Mouse (Mus musculus): ENCODE results near the gene Fmn2. TPM values are rescaled to one million over a fixed set of nuclear protein-coding genes. Genes with fewer than 3 reads are reported as not detected.

Fmn2 gene
- total RNA-seq, 2 experiments from 2014 or later: 62.8 to 76.8 TPM

DNA sequence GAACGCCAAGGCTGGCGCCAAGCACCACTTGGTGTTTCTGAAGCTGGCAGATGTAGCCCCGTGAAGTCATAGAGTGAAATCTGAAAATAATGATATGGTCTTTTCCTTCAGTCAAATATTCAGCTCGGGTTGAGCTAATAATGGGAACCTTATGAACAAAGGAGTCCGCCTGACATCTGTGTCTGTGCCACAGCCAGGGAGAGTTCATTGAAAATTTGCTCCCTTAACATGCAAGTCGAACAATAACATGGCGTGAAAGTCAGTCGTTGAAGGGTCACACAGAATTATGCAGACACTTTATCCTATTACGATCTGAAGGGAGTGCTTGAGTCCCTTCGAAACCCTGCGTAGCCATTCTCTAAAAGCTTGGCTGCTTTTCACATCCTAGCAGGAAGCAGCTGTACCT lies 147.8 kb downstream of the Fmn2 start:
- H3K27ac ChIP-seq: no peak overlapping the region
- no peak for DNase-seq (ENCODE audit: low spot score in 2 of 2)
- H3K4me3 ChIP-seq: no peak overlapping the region
- TF ChIP-seq CTCF (conservative IDR thresholded peaks at IDR 0.05): no peak

DNA sequence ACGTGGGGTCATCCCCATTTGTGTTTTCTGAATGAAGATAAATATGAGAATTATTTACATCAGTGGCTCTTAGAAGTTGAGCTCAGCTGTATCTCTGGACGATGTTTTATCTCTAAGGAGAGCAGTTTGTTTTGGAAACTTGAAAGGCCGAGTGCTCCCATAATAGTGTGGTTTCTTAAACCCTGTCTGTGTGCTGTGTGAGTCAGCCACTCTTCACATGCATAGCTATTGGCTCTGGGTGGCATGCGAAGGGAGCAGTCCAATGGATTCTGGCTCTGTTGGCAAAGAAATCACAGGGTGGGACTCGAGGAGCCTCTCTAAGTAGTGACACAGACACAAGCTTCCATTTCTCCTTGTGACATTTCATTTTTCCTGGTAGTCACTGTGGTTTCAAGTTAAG lies 152.9 kb downstream of the Fmn2 start:
- no peak overlapping the region for H3K27ac ChIP-seq
- no peak for DNase-seq (ENCODE audit: low spot score in 2 of 2)
- H3K4me3 ChIP-seq: no peak overlapping the region
- no peak for TF ChIP-seq CTCF (conservative IDR thresholded peaks at IDR 0.05)

DNA sequence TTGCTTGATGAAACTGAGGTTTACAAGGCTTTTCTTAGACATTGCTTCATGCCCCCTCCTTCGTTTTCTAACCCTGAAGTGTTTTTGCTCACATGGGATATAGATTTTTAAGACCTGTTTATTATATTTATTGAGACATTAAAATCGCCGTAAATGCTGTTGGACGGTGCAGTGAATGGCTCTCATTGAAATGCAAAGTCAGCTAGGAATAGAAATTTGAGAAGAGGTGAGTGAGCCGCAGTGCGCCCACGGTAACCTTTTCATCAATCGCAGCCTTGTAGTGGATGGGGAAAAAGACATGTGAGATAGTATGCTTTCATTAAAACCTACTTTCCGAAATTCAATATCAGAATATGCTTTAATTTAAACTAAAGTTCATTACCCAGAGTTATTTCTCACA lies 153.7 kb downstream of the Fmn2 start:
- TF ChIP-seq CTCF (conservative IDR thresholded peaks at IDR 0.05): no peak
- Histone ChIP-seq H3K4me3 (no peak overlapping the region), H3K27ac (no peak overlapping the region)
- no peak for DNase-seq (ENCODE audit: low spot score in 2 of 2)

DNA sequence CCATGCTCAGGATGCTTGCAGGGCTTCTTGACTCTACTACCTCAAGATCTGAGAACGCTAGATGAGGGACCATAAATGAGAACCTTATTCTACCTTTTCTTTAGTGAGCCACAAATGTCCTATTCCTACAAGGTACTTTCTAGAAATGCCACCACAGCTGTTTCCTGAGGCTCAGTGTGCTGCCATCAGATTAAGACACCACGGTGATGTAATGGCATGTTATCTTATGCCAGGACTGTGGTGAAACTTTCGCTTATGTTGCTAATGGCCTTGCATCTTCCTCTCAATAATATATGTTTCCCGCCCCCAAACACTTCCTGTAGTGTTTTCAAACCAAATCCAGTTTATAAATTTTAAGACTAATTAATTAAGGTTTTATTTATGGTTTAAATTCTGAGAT lies 154.9 kb downstream of the Fmn2 start:
- H3K4me3 ChIP-seq: no peak overlapping the region
- no peak for TF ChIP-seq CTCF (conservative IDR thresholded peaks at IDR 0.05)
- no peak overlapping the region for H3K27ac ChIP-seq
- DNase-seq (ENCODE audit: low spot score in 2 of 2): no peak

DNA sequence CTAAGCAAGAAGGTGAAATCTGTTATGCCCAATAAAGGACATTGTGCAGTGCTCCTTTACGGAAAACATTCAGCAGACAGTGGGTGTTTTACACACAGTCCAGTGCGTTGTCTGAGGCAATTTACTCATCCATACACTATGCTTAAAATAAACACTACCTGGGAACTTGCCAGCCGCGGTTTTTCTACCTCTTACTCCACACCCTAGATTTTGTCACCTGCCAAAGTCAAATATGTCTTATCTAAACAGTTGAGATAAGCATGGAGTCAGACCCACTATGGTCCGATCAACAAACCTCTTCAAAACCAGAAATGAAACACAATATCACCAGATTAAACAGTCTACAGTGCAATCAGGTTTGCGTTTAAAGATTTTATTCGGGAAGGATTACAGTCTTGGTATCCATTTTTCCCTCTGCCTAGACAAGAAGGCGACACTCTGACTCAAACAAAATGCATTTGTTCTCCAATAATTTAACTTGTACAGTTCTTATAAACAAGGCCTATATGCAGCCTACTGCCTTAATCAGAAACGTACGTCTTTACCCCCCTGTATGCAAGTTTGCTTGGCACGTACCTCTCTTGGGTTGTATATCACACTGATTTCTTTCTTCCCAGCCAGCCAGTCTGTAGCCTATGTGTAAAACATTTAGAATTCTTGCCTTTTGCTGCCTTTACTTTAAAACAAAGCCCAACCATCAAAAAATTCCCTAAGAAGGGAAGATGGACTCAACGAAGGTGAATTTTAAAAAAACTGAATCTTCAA lies 158.0 kb downstream of the Fmn2 start:
- DNase-seq (ENCODE audit: low spot score in 2 of 2): no peak
- Histone ChIP-seq H3K4me3 (no peak overlapping the region), H3K27ac (no peak overlapping the region)
- no peak for TF ChIP-seq CTCF (conservative IDR thresholded peaks at IDR 0.05)

DNA sequence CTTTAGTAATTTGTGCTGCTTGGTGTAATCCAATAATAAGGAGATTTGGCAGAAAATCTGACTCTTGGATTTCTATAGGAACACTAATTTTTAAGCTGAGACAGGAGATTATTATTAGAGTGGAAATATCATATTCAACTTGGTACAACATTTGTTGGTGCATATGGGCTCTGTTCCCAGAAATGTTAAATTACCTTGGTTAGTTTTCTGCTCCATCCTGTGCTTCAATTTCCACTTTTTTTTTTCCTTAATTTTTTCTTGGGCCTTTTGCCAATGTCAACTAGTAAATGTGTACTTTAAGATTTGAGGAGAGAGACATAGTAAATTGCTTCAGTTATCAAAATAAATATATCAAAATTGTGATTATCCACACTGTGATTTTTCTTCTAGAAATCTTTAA lies 163.5 kb downstream of the Fmn2 start:
- DNase-seq (ENCODE audit: low spot score in 2 of 2): no peak
- H3K4me3 ChIP-seq: no peak overlapping the region
- TF ChIP-seq CTCF (conservative IDR thresholded peaks at IDR 0.05): no peak
- H3K27ac ChIP-seq: no peak overlapping the region

DNA sequence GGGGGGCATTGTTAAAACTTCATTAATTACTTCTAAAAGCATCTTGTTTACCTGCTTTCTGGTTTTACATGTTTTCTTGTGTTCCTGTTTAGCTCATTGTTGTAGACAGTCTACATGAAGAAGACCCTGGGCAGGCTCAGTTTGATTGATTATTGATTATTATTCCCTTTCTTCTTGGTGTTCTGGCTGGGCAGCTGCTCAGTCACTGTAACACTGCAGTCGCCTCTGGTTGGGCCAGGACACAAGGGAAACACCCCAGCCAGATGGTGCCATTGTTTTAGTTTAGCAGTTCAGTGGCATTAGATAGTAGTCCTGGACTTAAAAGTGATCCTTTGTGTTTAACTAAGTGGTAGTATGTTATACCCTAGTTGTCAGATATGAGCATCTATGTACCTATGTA lies 167.5 kb downstream of the Fmn2 start:
- Histone ChIP-seq H3K27ac (no peak overlapping the region), H3K4me3 (no peak overlapping the region)
- no peak for TF ChIP-seq CTCF (conservative IDR thresholded peaks at IDR 0.05)
- DNase-seq (ENCODE audit: low spot score in 2 of 2): no peak

DNA sequence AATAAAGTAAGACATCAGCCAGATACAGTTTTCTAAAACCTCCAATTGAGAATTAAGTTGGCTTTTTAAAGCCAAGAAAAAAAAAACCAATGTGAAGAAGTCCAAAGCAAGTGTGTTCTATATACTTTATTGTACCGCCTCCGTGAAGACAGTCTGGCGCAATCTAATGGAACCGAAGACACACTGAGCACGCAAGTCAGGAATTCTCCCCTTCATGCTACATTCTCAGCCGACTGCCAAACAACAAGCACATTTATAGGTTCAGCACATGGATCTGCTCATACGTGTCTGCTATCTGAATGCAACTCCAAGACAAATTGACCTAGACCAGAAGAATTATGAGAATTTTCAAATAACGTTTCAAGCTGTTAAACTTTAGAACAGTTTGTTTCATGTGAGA lies 169.2 kb downstream of the Fmn2 start:
- H3K27ac ChIP-seq: no peak overlapping the region
- DNase-seq (ENCODE audit: low spot score in 2 of 2): no peak
- no peak for TF ChIP-seq CTCF (conservative IDR thresholded peaks at IDR 0.05)
- no peak overlapping the region for H3K4me3 ChIP-seq

DNA sequence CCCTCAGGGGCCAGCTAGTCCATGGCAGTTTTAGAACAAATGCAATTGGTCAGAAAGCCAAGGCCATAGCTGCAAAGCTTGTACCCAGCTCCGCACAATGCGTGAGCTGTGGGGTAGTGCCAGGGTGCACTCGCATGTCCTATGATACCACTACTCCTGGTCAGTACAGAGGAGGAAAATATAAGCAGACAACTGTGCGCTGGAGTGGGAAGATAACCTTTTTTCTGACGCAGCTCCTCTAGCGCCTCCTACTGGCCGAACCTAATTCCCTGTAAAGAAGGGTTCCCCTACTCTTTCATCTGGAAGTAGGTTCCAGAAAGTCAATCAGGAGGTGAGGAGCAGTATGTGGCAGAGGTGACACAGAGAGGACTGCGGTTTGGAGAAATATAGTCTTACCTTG lies 173.0 kb downstream of the Fmn2 start:
- peak; percentile 71 for TF ChIP-seq CTCF (conservative IDR thresholded peaks at IDR 0.05)
- Histone ChIP-seq H3K27ac (no peak overlapping the region), H3K4me3 (no peak overlapping the region)
- no peak for DNase-seq (ENCODE audit: low spot score in 2 of 2)

DNA sequence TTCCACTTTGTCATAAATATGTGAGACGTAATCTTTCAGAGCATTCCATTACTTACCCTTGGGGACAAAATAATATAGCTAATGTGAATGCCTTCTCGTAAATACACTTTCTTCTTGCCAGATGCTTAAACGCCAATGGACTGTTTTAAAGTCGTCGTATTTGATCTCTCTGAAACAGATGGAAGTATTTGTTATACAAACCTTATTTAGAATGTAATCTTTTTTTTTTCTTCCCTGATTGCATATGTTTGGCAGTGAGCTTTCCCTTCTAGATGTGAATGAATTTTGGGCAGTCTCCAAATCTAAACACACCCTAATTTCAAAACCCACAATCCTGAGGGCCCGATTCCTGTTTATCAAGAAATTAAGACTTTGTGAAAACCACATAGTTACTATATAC lies 173.7 kb downstream of the Fmn2 start:
- TF ChIP-seq CTCF (conservative IDR thresholded peaks at IDR 0.05): no peak
- H3K4me3 ChIP-seq: no peak overlapping the region
- no peak overlapping the region for H3K27ac ChIP-seq
- DNase-seq (ENCODE audit: low spot score in 2 of 2): no peak

DNA sequence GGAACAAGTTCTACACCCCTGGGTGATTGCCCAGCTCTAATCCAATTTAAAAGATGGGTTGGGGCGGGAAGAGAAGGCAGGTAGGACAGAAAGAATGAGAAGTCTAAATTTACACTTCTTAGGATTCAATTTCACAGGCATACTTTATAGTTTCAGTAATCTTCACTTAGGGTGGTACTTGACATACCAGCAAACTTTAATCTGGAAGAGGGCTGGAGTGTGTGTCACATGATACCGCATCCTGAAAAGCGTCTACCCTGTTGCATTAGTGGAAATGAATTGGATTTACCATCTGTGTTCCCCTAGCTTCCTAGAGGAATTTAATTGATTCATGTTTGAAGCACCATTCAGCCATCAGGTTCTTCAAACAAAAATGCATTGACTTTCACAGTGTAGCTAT lies 174.6 kb downstream of the Fmn2 start:
- no peak overlapping the region for H3K27ac ChIP-seq
- DNase-seq (ENCODE audit: low spot score in 2 of 2): no peak
- no peak overlapping the region for H3K4me3 ChIP-seq
- no peak for TF ChIP-seq CTCF (conservative IDR thresholded peaks at IDR 0.05)

DNA sequence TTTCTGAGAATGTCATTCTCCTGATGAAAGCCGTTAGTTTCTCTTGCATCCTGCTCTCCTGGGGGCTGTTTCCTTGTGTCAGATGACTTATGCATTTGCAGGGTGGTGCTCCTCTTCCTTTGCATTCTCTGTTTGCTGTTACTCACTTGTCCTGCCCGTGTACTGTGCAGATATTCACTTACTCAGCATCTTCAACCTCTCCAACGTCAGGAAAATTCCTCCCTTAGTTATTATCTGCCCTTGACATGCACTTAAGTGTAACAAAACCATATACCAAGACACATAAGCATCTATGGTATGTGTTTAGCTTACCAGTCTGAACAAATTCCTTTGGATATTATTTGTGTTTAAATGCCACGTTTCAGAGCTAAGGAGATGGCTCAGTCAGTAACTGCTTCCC lies 175.6 kb downstream of the Fmn2 start:
- no peak for DNase-seq (ENCODE audit: low spot score in 2 of 2)
- Histone ChIP-seq H3K4me3 (no peak overlapping the region), H3K27ac (no peak overlapping the region)
- TF ChIP-seq CTCF (conservative IDR thresholded peaks at IDR 0.05): no peak

DNA sequence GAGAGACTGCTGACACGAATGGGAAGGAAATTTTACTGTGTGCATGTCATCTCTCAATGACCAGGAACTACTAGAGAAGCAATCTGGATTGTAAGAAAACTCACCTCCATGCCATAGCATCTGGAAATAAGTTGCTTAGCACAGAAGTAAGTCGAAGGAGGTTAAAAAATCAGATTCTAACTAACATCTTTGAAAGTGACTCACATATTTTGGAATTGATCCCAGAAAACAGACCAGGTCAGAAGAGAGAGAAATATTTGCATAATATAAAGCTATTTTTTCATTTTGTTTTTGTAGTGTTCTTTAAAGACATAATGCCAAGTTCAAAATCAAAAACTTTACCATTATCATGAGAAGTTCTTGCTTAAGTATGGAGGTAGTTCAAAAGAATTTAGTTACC lies 187.7 kb downstream of the Fmn2 start:
- DNase-seq (ENCODE audit: low spot score in 2 of 2): no peak
- no peak overlapping the region for H3K4me3 ChIP-seq
- H3K27ac ChIP-seq: no peak overlapping the region
- TF ChIP-seq CTCF (conservative IDR thresholded peaks at IDR 0.05): no peak

DNA sequence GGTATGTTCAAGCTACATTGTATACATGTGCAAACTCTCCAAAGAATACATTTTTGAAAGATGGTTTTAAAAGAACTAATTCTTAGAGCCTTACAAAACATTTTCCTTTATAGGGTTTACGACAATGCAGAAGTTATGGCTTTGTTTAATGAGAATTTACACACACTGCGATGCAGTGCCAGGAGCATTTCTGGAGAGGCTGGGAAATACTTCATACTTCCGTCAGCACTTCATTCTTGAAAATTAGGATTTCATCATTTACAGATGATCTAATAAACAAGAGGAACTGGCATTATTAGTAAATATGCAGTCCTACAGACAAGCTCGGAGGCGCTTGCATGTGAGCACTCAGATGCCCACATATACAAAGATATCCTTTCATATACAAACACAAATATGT lies 199.2 kb downstream of the Fmn2 start:
- no peak for DNase-seq (ENCODE audit: low spot score in 2 of 2)
- no peak overlapping the region for H3K4me3 ChIP-seq
- TF ChIP-seq CTCF (conservative IDR thresholded peaks at IDR 0.05): no peak
- no peak overlapping the region for H3K27ac ChIP-seq

DNA sequence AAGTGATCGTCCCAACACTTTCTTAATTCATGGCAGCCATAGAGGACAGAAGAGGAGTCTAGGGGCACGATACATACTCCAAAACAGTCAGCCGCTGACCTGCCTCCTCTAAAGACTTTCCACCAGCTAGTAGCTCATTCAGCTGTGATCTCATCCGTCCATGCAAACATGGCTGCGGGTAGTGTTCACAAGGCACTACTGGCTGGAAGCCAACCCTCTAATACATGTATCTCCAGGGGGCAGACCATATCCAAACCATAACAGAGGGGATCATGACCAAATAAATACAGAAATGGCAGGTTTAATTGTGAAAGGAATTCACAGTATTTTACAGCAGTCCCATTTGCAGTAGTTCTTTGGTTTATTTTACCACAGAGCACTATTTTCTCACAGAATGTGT lies 200.2 kb downstream of the Fmn2 start:
- H3K4me3 ChIP-seq: no peak overlapping the region
- DNase-seq (ENCODE audit: low spot score in 2 of 2): no peak
- no peak overlapping the region for H3K27ac ChIP-seq
- TF ChIP-seq CTCF (conservative IDR thresholded peaks at IDR 0.05): no peak

Data from layer of hippocampus, adult 2 months (tissue).